Mouse (Mus musculus): Measurements from ENCODE around the gene Lpcat3.
A peak's percentile ranks its signal among the peaks of the same experiment; 100 is the strongest.
"Not testable (repeated sequence)": the region's sequence is repeated elsewhere in the genome, so short reads cannot be mapped to it uniquely, and the experiment has no call there.

The Lpcat3 gene

DNA sequence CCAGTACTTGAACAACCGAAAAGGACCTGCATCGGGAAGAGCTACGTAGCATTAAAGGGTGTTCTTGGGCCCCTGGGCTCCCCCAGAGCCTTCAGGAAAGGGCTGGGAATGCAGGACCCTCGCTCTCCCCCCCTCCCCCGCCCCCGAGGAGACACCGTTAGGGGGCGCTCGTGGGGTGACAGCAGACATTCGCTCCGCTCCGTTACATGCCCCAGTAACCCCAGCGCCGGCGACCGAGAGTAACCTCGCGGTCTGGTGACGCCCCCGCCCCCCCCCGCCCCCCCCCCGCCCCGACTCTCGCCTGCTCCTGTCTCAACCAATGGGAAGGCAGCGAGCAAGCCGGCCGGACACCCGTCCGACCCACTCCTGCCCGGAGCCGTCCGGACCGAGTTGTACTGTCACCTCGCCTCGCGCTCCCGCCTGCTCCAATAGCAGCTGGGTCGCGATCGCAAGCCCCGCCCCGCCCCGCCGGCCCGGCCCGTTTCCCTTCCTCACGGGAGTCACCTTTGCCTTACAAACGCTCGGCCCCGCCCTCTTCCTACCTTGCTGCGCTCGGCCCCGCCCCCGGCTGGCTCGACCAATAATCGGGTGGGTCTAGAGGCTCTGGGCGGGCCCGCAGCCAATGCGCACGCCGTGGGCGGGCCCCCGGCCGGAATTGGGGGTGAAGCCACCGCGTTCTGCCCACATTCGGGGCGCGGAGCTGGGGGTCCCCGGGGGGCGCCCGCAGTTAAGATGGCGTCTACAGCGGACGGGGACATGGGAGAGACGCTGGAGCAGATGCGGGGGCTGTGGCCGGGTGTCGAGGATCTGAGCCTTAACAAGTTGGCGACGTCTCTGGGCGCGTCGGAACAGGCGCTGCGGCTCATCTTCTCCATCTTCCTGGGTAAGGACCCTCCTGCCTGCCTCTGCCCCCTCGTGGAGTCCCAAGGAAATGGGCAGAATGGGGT, at the start of gene Lpcat3:
Lpcat3 (plus strand) TSS at position 551 of the 947 bp plus-strand sequence.
- DNase-seq (ENCODE audit: low read depth, low spot score): peak; percentile 96

DNA sequence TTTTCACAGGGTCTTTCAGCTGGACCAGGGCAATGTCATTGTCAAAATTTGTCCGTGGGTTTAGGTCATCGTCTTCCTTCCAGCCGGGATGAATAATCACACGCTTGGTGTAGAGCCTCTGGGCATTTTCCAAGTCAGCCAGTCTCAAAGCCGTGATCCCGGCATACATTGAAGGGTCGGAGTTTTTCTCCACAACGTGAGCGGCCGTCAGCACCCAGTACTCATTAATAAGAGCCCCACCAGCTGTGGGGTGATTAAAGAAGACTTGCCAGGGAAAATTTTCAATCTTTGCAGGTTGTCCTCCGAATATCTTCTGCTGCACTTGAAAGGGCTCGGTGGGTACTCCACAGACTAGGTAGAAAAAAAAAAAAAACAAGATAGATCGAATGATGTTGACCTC, 37.2 kb upstream of the Lpcat3 start:
- DNase-seq (ENCODE audit: low read depth, low spot score): no peak

DNA sequence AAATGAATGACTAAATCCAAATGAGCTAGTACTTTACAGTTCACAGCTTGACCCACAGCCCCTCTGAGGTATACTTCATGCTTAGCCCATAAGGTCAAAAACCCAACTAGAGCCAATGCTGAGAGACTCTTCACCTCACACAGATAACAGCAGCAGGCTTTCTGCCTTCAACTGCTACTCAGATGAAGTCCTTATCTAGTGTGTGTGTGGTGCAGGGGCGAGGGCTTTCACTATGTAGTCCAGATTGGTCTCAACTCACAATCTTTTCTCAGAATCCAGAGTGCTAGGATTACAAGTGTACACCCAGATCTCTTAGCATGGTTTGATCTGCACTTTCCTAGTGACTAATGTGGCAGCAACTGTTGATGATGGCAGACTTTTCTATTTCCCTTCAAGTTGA, 36.6 kb upstream of the Lpcat3 start:
- not testable (repeated sequence) for DNase-seq (ENCODE audit: low read depth, low spot score)

DNA sequence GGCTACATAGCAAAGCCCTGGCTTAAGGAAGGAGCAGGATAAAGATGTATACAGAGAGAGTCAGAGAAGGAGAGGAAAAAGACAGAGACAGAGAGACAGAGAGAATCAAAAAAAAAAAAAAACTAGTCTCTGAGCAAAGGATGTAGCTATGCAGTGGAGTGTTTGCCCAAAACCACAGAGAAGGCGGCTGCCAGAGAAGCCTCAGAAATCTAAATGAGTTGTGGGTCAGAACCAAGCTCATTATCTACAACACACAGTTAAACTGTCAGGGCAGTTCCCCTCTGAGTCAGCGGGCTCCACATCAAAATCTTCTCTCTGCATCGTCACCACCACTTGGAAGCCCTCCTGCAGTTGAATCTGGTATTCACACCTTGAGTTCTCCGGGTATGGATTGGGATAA, 32.1 kb upstream of the Lpcat3 start:
- no peak for DNase-seq (ENCODE audit: low read depth, low spot score)

DNA sequence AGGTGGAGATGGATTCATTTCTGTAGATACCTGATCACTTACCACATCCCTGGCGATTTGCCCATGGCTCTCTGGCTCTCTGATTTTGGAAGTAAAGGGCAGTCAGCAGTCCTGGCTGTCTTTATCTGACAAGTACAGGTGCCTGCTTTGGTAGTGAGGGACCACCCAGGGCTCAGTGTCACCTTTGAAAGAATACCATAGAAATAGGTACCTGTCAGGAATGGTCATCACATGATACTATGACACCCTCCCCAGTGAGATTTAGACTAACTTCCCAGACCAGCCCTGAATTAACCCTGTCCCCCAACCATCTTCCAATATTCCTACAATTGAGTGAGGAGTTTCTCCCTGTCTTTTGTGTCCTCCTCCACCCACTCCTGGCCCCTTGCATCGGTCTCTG, 26.8 kb upstream of the Lpcat3 start, which contains the start of gene C1s2:
C1s2 (minus strand) TSS at position 101 of the 400 bp plus-strand sequence.
- DNase-seq (ENCODE audit: low read depth, low spot score): not testable (repeated sequence)

DNA sequence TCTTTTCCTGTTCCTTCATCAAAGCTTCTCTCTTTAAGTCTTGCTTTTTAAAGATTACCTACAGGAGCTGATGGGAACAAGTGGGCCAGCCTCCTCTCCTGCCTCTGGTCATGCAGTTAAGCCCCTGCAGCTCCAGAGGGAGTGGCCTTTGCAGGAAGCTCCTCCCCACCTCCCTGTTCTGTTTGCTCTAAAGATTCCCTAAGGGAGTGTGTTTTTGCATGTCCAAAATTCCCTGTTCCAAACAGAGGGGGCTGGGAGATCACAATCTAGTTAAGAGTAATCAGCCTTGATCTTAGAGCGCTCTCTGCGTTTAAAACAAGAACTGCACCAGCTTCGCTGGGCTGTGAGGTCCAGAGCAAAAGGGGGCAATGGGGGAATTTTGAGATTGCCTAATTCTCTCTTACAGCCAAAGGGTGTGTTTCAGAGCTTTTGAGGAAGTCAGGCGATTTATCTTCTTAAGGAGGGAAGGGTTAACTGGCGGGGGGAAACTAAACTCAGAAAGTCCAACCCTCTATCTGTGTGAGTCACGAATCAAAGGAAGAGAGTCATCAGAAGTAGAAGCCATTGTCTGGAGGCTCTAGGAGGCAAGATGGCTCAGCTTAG, 25.9 kb upstream of the Lpcat3 start:
- not testable (repeated sequence) for DNase-seq (ENCODE audit: low read depth, low spot score)

DNA sequence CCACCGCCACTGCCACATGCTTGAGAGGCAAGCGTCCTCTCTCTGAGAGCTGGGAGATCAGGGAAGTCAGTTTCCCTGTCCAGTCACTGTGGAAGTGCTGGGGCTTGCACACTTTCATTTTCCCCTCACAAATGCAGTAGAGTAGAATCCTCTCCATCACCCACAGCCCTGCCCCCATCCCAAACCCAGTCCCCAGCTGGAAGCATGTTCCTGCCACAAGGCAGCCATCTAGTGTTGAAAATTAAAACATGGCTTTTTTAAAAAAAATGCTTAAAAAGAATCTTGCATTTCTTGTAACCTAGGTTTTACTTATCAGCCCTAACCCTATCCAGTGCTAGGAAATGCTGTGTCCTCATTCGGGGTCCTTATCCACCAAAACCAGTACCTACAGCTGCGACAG, 22.8 kb upstream of the Lpcat3 start:
- no peak for DNase-seq (ENCODE audit: low read depth, low spot score)

DNA sequence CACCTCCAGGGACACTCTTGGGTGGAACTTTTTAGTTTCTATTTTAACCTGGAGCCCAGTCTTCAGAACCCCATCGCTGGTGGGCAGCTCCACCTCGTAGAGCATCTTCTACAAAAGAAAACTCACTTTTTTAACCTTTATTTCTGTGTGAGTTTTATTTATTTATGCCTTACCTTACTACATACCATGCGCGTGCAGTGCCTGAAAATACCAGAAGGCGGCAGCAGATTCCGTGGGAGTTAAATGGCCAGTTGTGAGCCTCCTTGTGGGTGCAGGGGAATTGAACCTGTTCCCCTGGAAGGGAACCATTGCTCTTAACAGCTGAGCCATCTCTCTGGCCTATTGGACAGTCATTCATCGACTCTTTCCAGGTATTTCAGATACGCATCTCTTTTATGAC, 21.8 kb upstream of the Lpcat3 start:
- DNase-seq (ENCODE audit: low read depth, low spot score): peak; percentile 44

DNA sequence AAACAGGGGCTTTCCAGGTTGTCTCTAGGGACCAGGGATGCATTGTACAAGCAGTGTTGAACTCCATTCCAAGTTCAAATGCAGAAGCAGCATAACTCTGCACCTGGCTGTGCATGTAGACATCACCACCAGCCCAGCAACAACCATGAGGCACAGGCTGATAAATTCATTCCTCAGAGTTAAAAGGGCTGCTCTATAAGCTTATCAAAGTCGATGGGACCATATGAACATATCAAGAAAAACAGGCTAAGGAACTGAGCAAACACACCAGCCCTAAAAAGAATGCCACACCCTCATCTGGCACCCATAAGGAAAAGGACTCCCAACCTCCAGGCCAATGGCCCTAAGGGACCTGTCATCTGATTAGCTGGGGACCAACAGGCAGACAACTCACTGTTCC, 16.4 kb upstream of the Lpcat3 start:
- no peak for DNase-seq (ENCODE audit: low read depth, low spot score)

DNA sequence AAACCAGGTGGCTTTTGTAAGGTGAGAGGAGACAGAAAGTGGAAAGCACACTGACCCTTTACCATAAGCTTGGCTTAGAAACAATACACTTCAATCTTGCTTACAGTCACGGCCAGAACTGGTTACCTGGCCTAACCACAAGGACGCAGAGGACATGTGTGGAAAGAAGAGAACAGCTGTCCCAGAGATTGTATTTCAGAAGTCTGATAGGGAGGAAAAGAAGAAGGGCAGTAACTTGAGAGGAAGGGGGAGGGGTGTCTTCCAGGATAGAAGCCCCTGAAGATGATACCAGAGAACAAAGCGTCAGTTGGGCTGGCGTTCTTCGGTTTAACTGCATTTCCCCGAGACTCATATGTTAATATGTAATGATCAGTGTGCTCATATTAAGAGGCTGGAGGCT, 6.9 kb upstream of the Lpcat3 start:
- DNase-seq (ENCODE audit: low read depth, low spot score): no peak

DNA sequence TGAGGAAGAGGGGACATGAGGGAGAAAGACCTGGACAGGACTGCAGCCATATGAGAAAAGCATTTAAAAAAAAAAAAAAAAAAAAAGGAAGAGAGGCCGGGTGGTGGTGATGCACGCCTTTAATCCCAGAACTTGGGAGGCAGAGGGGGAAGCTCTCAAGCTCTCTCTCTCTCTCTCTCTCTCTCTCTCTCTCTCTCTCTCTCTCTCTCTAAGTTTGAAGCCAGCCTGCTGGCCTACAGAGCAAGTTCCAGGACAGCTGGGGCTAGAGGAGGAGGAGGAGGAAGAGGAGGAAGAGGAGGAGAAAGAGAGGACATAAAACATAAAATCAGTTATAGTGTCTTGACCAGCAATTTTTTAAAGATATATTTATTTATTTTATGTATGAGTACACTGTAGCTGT, 4.8 kb upstream of the Lpcat3 start:
- DNase-seq (ENCODE audit: low read depth, low spot score): no peak

DNA sequence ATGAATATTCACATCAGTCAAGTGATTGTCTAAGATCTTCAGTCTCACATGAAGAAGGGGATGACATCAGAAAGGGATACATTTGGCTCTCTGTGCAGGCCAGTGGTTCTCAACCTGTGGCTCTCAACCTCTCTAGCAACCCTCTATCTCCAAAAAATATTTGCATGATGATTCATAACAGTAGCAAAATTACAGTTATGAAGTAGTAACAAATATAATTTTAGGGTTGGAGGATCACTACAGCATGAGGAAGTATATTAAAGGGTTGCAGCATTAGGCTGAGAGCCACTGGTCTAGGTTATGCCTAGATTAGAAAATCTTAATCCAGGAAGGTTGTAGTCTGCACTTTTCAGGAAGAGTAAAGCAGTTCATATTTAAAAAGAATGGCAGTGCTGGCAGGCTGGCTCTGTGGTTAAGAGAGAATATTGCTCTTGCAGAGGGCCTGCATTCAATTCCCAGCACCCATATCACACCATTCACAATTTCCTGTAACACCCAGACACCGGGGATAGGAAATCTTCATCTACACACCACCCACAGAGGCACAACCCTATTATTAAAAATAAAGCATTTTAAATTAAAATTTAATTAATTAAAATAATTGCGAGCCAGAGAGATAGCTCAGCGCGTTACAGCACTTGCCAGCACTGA, 1.5 kb upstream of the Lpcat3 start:
- DNase-seq (ENCODE audit: low read depth, low spot score): no peak

DNA sequence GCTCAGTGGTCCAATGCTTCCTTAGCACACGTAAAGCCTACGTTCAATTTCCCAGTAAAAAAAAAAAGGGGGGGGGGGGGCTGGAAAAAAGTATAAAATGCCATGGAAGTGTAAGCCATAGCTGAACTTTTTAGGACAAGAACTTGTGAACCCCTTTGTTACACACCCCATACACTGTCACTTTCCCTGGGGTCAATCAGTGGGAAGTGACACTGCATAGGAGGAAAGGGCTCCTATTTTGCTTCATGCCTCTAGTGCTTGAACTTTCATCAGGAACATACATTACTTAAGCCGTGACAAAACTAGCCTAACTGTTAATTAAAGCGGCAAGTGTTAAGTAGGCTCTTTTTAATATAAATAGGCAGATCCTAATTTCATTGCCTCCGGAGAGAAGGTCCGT, 832 bp upstream of the Lpcat3 start:
- no peak for DNase-seq (ENCODE audit: low read depth, low spot score)

DNA sequence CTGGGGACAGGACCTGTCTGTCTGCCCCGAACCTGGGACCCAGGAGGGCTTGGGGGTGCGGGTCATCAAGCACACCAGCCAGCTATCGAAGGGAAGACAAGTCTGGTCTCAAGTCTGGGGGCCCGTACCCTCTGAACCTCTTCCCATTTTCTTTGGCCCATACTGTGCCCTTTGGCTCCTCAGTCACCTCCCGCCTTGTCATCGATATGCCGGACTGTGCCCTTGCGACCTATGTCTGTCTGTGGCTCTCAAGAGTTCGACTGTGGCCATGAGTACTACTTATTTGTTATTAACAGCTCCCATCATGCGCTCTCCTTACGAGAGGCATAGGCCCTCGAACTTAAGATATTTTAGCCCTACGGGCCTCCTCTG, 583 bp downstream of the Lpcat3 start:
- no peak for DNase-seq (ENCODE audit: low read depth, low spot score)

DNA sequence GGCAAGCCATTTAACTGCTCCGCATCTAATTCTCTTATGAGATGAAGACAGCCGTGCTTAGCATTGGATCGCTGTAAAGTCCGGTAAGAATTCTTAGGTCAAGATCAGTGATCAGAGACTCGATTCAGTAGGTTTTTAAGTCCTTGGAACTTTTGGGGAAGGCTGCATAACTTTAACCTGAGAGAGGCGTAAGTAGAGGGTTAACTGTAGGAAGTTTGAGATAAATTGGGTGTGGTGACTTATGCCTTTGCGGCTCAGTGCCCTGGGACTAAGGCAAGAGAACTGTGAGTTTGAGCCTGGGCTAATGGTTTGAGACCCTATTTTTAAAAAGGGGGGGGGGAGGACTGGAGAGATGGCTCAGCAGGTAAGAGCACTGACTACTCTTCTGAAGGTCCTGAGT, 1.4 kb downstream of the Lpcat3 start:
- DNase-seq (ENCODE audit: low read depth, low spot score): no peak

DNA sequence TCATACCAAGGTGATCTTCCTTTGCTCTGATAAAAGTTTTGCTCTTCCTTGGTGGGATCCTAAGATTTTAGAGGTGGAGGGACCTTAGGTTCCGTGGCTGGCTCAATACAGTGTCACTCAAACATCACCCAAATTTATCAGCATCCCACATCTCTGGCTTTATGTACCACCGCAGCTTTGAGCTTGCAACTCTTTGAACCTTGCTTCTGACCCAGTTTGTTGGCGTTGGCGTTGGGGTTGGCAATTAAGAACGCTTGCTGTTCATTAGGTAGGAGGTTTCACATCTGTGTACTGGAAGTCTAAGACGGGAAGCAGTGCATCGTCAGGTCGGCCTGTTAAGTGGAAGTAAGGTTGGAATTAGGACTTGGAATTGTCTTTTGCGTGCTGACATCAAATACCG, 2.2 kb downstream of the Lpcat3 start:
- no peak for DNase-seq (ENCODE audit: low read depth, low spot score)

DNA sequence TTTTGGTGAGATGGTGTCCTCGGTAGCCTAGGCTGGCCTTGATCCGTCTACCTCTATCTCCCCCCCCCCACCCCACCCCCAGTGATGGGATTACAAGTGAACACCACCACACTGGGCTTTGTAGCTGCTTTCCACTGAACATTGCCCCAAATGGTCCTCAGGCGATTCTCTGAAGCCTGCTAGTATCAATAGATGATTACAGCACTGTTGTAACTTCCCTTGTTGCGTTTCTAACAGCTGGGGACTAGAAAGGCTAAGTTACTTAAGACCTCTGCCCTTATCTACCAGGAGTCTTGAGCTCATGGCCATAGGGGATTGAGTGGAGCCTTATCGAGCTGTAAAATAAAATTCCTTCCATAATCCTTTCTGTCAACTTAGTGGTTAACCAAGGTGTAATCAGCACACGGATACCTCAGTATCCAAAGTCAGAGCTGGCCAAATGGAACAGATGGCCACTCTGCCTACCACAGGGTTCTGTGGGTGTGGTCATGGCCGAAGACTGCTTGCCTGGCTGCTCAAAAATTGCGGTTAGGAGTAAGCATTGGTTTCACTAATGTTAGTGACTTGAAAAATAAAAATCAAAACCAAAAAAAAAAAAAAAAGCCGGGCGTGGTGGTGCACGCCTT, 6.5 kb downstream of the Lpcat3 start:
- DNase-seq (ENCODE audit: low read depth, low spot score): no peak

DNA sequence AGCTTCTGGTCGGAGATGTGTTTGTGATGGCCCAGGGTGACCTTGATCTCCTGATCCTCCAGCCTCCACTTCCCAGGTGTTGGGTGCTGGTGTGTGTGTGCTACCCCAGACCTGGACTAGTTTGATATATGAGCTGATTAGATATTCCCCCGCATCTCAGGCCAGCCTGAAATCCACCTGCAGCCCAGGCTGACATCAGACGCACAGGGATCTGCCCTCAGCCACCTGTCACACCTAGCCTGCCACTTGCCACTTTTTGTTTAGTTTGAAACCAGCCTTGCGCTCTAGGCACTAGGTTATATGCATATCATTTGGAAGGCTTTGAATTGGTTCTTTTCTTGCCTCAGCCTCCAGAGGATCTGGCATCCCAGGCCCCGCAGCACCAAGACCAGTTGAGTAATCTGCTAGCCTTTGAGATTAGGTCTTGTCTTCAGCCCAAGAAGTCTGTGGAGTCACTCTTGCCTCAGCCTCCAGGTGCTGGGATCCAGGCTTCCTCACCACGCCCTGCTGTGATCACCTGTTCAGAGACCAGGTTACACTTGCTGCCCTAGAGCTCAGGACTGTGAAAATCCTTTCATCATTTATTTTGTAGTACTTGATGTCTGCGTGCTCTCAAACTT, 7.6 kb downstream of the Lpcat3 start:
- DNase-seq (ENCODE audit: low read depth, low spot score): no peak

DNA sequence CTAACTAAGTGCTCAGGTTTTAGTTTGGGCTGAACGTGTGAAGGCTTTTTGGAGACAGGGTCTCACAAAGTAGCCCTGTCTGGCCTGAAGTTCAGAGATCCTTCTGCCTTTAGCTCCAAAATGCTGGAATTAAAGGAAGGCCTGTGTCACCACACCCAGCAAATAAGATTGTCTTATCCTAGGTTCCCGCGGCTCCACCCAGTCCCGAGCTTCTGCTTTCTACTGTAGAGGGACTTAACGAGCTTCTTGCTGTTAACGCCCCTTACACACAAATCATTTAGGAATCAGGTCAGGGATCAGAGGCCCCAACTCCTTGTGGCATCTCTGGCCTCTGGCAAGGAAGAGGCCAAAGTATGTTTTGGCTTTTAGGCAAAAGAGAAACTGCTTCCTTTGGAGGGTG, 9.3 kb downstream of the Lpcat3 start:
- DNase-seq (ENCODE audit: low read depth, low spot score): no peak

DNA sequence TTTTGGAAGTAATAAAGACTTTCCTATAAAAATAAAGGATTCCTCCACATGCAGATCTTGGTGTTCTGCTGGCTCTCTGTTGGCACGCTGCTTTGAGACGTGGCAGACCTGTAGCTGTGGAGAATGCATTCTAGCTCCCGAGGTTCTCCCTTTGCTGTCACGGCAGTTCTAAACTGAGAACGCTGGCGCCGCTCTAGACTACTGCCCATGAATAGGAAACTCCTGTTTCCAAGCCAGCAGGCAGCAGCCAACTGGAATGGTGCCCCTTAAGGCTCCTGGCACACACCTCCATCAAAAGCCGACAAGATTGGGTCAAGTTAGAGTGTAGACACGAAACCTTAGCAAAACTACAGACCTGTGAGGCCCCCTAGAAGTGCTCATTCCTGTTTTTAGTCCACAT, 10.8 kb downstream of the Lpcat3 start:
- no peak for DNase-seq (ENCODE audit: low read depth, low spot score)

DNA sequence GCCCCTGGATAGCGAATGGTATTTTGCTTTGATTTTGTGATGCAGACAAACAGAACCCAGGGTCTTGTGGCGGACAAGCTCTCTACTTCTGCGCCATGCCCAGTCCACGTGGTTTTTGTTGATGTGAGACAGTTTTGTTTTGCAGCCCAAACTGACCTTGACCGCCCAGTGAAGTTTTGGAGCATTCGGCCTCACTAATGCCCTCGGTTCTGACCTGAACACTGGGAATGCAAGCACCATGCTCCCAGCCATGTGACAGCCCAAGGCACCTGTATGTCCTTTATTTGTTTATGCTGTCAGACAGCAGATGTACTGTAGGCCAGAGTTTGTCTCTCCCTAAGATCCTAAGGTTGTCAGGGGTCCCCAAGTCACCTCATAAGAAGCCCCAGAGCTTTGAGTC, 11.8 kb downstream of the Lpcat3 start:
- no peak for DNase-seq (ENCODE audit: low read depth, low spot score)

DNA sequence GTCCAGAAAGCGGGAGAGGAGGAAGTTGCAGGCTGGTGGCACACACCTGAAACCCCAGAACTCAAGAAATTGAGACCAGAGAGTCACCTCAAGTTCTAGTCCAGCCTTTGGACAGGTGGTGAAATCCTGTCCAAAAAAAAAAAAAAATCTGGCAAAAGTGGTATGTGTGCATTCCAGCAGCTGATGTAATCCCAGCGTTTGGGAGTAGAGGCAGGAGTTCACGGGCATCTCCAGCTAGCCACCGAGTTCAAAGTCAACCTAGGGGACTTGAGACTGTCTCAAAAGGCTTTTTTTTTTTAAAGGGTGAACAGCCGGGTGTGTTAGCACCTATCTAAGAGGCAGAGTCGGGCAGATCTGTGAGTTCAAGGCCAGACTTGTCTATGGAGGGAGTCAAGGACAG, 13.3 kb downstream of the Lpcat3 start:
- DNase-seq (ENCODE audit: low read depth, low spot score): no peak

All from mesoderm, embryonic 11.5 days (tissue).